Comparison of ENCODE assay signal across 8 mouse cellular contexts in genomic region chr8:71488454-71488853, GRCm38 (mm10). TPM values are rescaled to one million over a fixed set of nuclear protein-coding genes. Genes with fewer than 3 reads are reported as not detected.
DNase-seq lines count a peak whose midpoint lies in the region; ATAC-seq and TF ChIP-seq lines count a peak whose summit lies in the region.

No protein-coding gene starts in this region.

- no peaks in the 10 kb centered on the region for H3K9me3 ChIP-seq in G1E (replicated peaks)
- H3K9me3 ChIP-seq in forebrain, embryonic 16.5 days (ENCODE audit: control insufficient read depth, low read length): no peaks in the 10 kb centered on the region
- no peaks in the 10 kb centered on the region for H3K9me3 ChIP-seq in lung, embryonic 15.5 days

- H3K4me3 ChIP-seq in G1E (ENCODE audit: low read depth, low read length): peak overlapping the region; percentile 88
- H3K4me3 ChIP-seq in forebrain, embryonic 16.5 days (replicated peaks; ENCODE audit: low read length): peak overlapping the region; percentile 76
- peak overlapping the region; percentile 83 for H3K4me3 ChIP-seq in lung, embryonic 15.5 days

- H3K9ac ChIP-seq in forebrain, embryonic 16.5 days (replicated peaks; ENCODE audit: low read depth, low read length): peak overlapping the region; percentile 66
- peak overlapping the region; percentile 80 for H3K9ac ChIP-seq in lung, embryonic 15.5 days

- H3K27ac ChIP-seq in forebrain, embryonic 16.5 days (ENCODE audit: low read length): no peak overlapping the region
- H3K27ac ChIP-seq in lung, embryonic 15.5 days: peak overlapping the region; percentile 92

- peak; percentile 90 for ATAC-seq in G1E (ENCODE audit: extremely low read depth, insufficient number of reproducible peaks, low FRiP score, poor library complexity, severe bottlenecking)
- ATAC-seq in forebrain, embryonic 16.5 days: peak; percentile 88
- ATAC-seq in lung, embryonic 15.5 days (ENCODE audit: borderline replicate concordance, extremely low read depth, low FRiP score, low TSS enrichment): peak; percentile 85

- peak; percentile 96 for DNase-seq in G1E (ENCODE audit: low spot score)
- peak; percentile 84 to 87 for DNase-seq in cerebellum, adult 18-20 months
- peak; percentile 93 for DNase-seq in heart, postnatal 4 days
- DNase-seq in layer of hippocampus, adult 8-10 months (ENCODE audit: low spot score in 2 of 2): peak; percentile 81 to 90
- DNase-seq in ovary, adult 18-20 months (ENCODE audit: low spot score): peak; percentile 81
- peak; percentile 95 for DNase-seq in thymus, postnatal 0 days (ENCODE audit: low spot score)

- WGBS in forebrain, embryonic 16.5 days: 0% methylated on average over 22 of the region's 22 CpGs
- WGBS in lung, embryonic 15.5 days: under 1% methylated on average over 22 of the region's 22 CpGs

- H3K27me3 ChIP-seq in G1E (ENCODE audit: insufficient read depth, low read length): peaks cover 11% of the 10 kb centered on the region; the same call in 1 of the 2 replicates
- no peaks in the 10 kb centered on the region for H3K27me3 ChIP-seq in forebrain, embryonic 16.5 days (replicated peaks; ENCODE audit: control insufficient read depth, insufficient read depth, low read length)
- no peaks in the 10 kb centered on the region for H3K27me3 ChIP-seq in lung, embryonic 15.5 days

- H3K4me1 ChIP-seq in G1E (ENCODE audit: insufficient read depth, low read depth, low read length): peaks cover 58% of the 10 kb centered on the region
- peaks cover 40% of the 10 kb centered on the region for H3K4me1 ChIP-seq in forebrain, embryonic 16.5 days (replicated peaks; ENCODE audit: control insufficient read depth, insufficient read depth, low read length)
- peaks cover 34% of the 10 kb centered on the region for H3K4me1 ChIP-seq in lung, embryonic 15.5 days

- no peak for TF ChIP-seq CTCF in G1E (IDR thresholded peaks at IDR 0.05; ENCODE audit: low read depth, low read length)

- H3K4me2 ChIP-seq in forebrain, embryonic 16.5 days (ENCODE audit: low read length): peak overlapping the region; percentile 98
- peak overlapping the region; percentile 98 for H3K4me2 ChIP-seq in lung, embryonic 15.5 days

- H3K36me3 ChIP-seq in G1E (replicated peaks): peaks cover 44% of the 10 kb centered on the region
- H3K36me3 ChIP-seq in forebrain, embryonic 16.5 days (ENCODE audit: control insufficient read depth, insufficient read depth): peaks cover 5% of the 10 kb centered on the region; the same call in 1 of the 2 replicates
- peaks cover 24% of the 10 kb centered on the region for H3K36me3 ChIP-seq in lung, embryonic 15.5 days

RNA-seq across cellular contexts. Expression of gene Gtpbp3, which starts 0.6 kb away (rescaled TPM):
- 5.8 and 6.4 TPM in 2 replicates for total RNA-seq in G1E (2014; fragmentation: Nextera tagmentation)
- 14.6 and 18.2 TPM in 2 replicates for total RNA-seq in G1E (2017)
- polyA plus RNA-seq in G1E (2012): 26.1 and 33.3 TPM in 2 replicates
- 12.1 and 12.6 TPM in 2 replicates for polyA plus RNA-seq in forebrain, embryonic 16.5 days (2015; fragmentation: Nextera tagmentation; extraction: Ambion mirVana)
- 10 to 100 TPM; 17.8 to 20.1 TPM for total RNA-seq in heart, postnatal 4 days (2021)
- 10 to 100 TPM; 28.8 to 42.3 (median 32.5) TPM for total RNA-seq in layer of hippocampus, adult 8-10 months (2022)
- polyA plus RNA-seq in lung, embryonic 15.5 days (2015; fragmentation: Nextera tagmentation; extraction: Ambion mirVana): 16.3 and 19.1 TPM in 2 replicates
- 17.8 TPM in 2 replicates for polyA plus RNA-seq in thymus, postnatal 0 days (2015; fragmentation: Nextera tagmentation; extraction: Ambion mirVana)

RNA-seq across cellular contexts. Expression of gene Ano8, which starts 2.7 kb away (rescaled TPM):
- total RNA-seq in G1E (2014; fragmentation: Nextera tagmentation) (0.97 and 1.1 TPM in 2 replicates), G1E (2017) (2.1 and 2.5 TPM in 2 replicates)
- 1.4 and 1.5 TPM in 2 replicates for polyA plus RNA-seq in G1E (2012)
- 4.1 and 4.4 TPM in 2 replicates for polyA plus RNA-seq in forebrain, embryonic 16.5 days (2015; fragmentation: Nextera tagmentation; extraction: Ambion mirVana)
- 10 to 100 TPM; 13.5 to 15.4 TPM for total RNA-seq in heart, postnatal 4 days (2021)
- 10 to 100 TPM; 48.4 to 55.9 (median 51.6) TPM for total RNA-seq in layer of hippocampus, adult 8-10 months (2022)
- 1.6 and 1.9 TPM in 2 replicates for polyA plus RNA-seq in lung, embryonic 15.5 days (2015; fragmentation: Nextera tagmentation; extraction: Ambion mirVana)
- 0.68 and 1.4 TPM in 2 replicates for polyA plus RNA-seq in thymus, postnatal 0 days (2015; fragmentation: Nextera tagmentation; extraction: Ambion mirVana)

RNA-seq across cellular contexts. Expression of gene Dda1, which starts 19.5 kb away (rescaled TPM):
- total RNA-seq in G1E (2014; fragmentation: Nextera tagmentation) (51.9 and 56.2 TPM in 2 replicates), G1E (2017) (16.2 and 19.6 TPM in 2 replicates)
- 209 and 288 TPM in 2 replicates for polyA plus RNA-seq in G1E (2012)
- 218 and 236 TPM in 2 replicates for polyA plus RNA-seq in forebrain, embryonic 16.5 days (2015; fragmentation: Nextera tagmentation; extraction: Ambion mirVana)
- 10 to 100 TPM; 42.0 to 46.2 TPM for total RNA-seq in heart, postnatal 4 days (2021)
- 10 to 100 TPM; 74.9 to 82.2 (median 79.0) TPM for total RNA-seq in layer of hippocampus, adult 8-10 months (2022)
- polyA plus RNA-seq in lung, embryonic 15.5 days (2015; fragmentation: Nextera tagmentation; extraction: Ambion mirVana): 104 TPM in 2 replicates
- 154 and 157 TPM in 2 replicates for polyA plus RNA-seq in thymus, postnatal 0 days (2015; fragmentation: Nextera tagmentation; extraction: Ambion mirVana)

RNA-seq across cellular contexts. Expression of gene Plvap, which starts 23.1 kb away (rescaled TPM):
- total RNA-seq in G1E (2014; fragmentation: Nextera tagmentation) (not detected in 2 replicates), G1E (2017) (0.16 and 0.17 TPM in 2 replicates)
- polyA plus RNA-seq in G1E (2012): 0.88 and 0.90 TPM in 2 replicates
- 3.5 and 4.4 TPM in 2 replicates for polyA plus RNA-seq in forebrain, embryonic 16.5 days (2015; fragmentation: Nextera tagmentation; extraction: Ambion mirVana)
- total RNA-seq in heart, postnatal 4 days (2021): 10 to 100 TPM; 35.8 to 43.2 TPM
- total RNA-seq in layer of hippocampus, adult 8-10 months (2022): 1 to 10 TPM; 6.2 to 9.6 (median 7.4) TPM
- polyA plus RNA-seq in lung, embryonic 15.5 days (2015; fragmentation: Nextera tagmentation; extraction: Ambion mirVana): 146 and 147 TPM in 2 replicates
- 27.5 and 31.6 TPM in 2 replicates for polyA plus RNA-seq in thymus, postnatal 0 days (2015; fragmentation: Nextera tagmentation; extraction: Ambion mirVana)

RNA-seq across cellular contexts. Expression of gene Mrpl34, which starts 23.7 kb away (rescaled TPM):
- 42.0 and 65.5 TPM in 2 replicates for total RNA-seq in G1E (2014; fragmentation: Nextera tagmentation)
- total RNA-seq in G1E (2017): 68.2 and 74.9 TPM in 2 replicates
- 149 and 161 TPM in 2 replicates for polyA plus RNA-seq in G1E (2012)
- polyA plus RNA-seq in forebrain, embryonic 16.5 days (2015; fragmentation: Nextera tagmentation; extraction: Ambion mirVana): 173 and 178 TPM in 2 replicates
- 100 to 1,000 TPM in 1 of 2 experiments, 10 to 100 TPM in 1; 96.0 to 107 TPM for total RNA-seq in heart, postnatal 4 days (2021)
- 10 to 100 TPM; 38.6 to 47.2 (median 46.2) TPM for total RNA-seq in layer of hippocampus, adult 8-10 months (2022)
- polyA plus RNA-seq in lung, embryonic 15.5 days (2015; fragmentation: Nextera tagmentation; extraction: Ambion mirVana): 130 and 147 TPM in 2 replicates
- 221 TPM in 2 replicates for polyA plus RNA-seq in thymus, postnatal 0 days (2015; fragmentation: Nextera tagmentation; extraction: Ambion mirVana)
